Mouse (Mus musculus) liver, adult 2 months (tissue): Measurements from ENCODE around the gene Agrn.

Experiments
- CTCF ChIP-seq: fragments of 200-500 bp; IDR thresholded peaks from 2 replicates; pipeline ENCODE4 v1.5.1; 2011; ENCODE audit warnings: low read depth, low read length, control low read depth
- POLR2A ChIP-seq: fragments of 200-500 bp; IDR thresholded peaks from 2 replicates; pipeline ENCODE4 v1.6.1; 2011; ENCODE audit warnings: low read length, control low read depth; ENCODE audit not compliant: insufficient read depth; ENCODE audit errors: extremely low read depth

GRCm38 (mm10) chr4:156169129-156169528 lies 28.2 kb downstream of the Agrn start:
- TF ChIP-seq CTCF, result no peak
- TF ChIP-seq POLR2A, result no peak
